Mouse (Mus musculus): ENCODE results near the gene Prkd2. TPM values are rescaled to one million over a fixed set of nuclear protein-coding genes. Genes with fewer than 3 reads are reported as not detected.
A peak's percentile ranks its signal among the peaks of the same experiment; 100 is the strongest.

The Prkd2 gene
- polyA plus RNA-seq, 1 experiment from 2014 or later: 11.2 TPM

GRCm38 (mm10) chr7:16876608-16877007, 33.9 kb downstream of the Prkd2 start:
- Histone ChIP-seq H3K4me2 (ENCODE audit: low read length) (peak overlapping the region; percentile 84), H3K27me3 (ENCODE audit: control insufficient read depth, insufficient read depth, low read length) (no peaks in the 10 kb centered on the region), H3K4me3 (ENCODE audit: control insufficient read depth in 1 of 2, insufficient read depth in 1 of 2, low read depth in 1 of 2, low read length in 2 of 2) (peak overlapping the region; percentile 86), H3K4me1 (ENCODE audit: control insufficient read depth in 2 of 2, insufficient read depth in 2 of 2, low read length in 2 of 2) (peaks cover 19 to 38% of the 10 kb centered on the region in 2 experiments), H3K9me3 (ENCODE audit: control insufficient read depth, low read length) (no peaks in the 10 kb centered on the region), H3K9ac (ENCODE audit: low read length) (peak overlapping the region; percentile 97), H3K36me3 (ENCODE audit: control insufficient read depth, insufficient read depth, low read length) (peaks cover 28% of the 10 kb centered on the region), H3K27ac (replicated peaks in 1 of 2; ENCODE audit: control insufficient read depth in 1 of 2, insufficient read depth in 1 of 2, low read depth in 2 of 2, low read length in 2 of 2) (peak overlapping the region; percentile 91 to 92)
- 1% methylated on average over 13 of the region's 13 CpGs for WGBS
- ATAC-seq (ENCODE audit: insufficient number of reproducible peaks, insufficient read depth, low FRiP score, low read depth): no peak

GRCm38 (mm10) chr7:16877717-16878116, 35.0 kb downstream of the Prkd2 start:
- Histone ChIP-seq H3K36me3 (ENCODE audit: control insufficient read depth, insufficient read depth, low read length) (peaks cover 34% of the 10 kb centered on the region), H3K4me3 (ENCODE audit: control insufficient read depth in 1 of 2, insufficient read depth in 1 of 2, low read depth in 1 of 2, low read length in 2 of 2) (no peak overlapping the region), H3K4me1 (ENCODE audit: control insufficient read depth in 2 of 2, insufficient read depth in 2 of 2, low read length in 2 of 2) (peaks cover 21 to 47% of the 10 kb centered on the region in 2 experiments), H3K27ac (replicated peaks in 1 of 2; ENCODE audit: control insufficient read depth in 1 of 2, insufficient read depth in 1 of 2, low read depth in 2 of 2, low read length in 2 of 2) (no peak overlapping the region; a peak in 1 of 4 replicates), H3K27me3 (ENCODE audit: control insufficient read depth, insufficient read depth, low read length) (no peaks in the 10 kb centered on the region), H3K4me2 (ENCODE audit: low read length) (no peak overlapping the region), H3K9ac (ENCODE audit: low read length) (no peak overlapping the region), H3K9me3 (ENCODE audit: control insufficient read depth, low read length) (no peaks in the 10 kb centered on the region)
- WGBS: 79% methylated on average over 3 of the region's 3 CpGs
- no peak for ATAC-seq (ENCODE audit: insufficient number of reproducible peaks, insufficient read depth, low FRiP score, low read depth)

DNA sequence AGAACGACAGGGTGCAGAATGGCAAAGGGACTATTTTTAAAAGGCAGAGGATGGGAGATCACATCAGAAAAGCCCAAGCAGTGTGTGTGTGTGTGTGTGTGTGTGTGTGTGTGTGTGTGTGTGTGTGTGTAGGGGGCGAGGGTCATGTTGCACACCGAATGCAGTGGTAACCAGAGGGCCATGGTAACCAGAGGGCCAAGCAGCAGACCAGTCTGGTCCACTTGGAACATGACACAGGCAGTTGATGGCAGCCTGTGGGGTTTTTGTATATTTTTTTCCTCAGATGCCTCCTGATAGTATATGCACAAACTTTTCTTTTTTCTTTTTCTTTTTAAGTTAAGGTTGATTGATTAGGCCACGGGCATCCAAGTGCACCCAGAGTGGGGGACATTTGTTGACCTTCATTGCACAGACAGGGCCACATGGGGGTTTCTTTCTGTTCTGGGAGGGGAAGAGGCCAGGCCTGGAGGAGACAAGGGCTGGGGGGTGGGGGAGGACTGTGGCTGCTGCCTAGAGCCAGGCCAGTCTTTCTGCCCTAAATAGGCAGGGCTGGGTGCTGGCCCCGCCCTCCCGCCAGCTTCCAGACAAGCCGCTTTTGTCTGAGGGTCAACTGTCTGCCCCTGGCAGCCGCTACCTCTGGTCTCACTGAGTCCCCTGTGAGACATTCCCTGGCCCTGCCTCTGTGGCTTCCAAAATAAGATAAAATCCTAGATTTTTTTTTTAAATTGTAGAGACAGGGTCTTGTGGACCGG, 37.3 kb downstream of the Prkd2 start:
- H3K36me3 ChIP-seq (ENCODE audit: control insufficient read depth, insufficient read depth, low read length): peaks cover 54% of the 10 kb centered on the region
- 20% methylated on average over 9 of the region's 9 CpGs for WGBS
- peak overlapping the region; percentile 68 for H3K9ac ChIP-seq (ENCODE audit: low read length)
- peak overlapping the region; percentile 41 for H3K4me2 ChIP-seq (ENCODE audit: low read length)
- peaks cover 26 to 50% of the 10 kb centered on the region in 2 experiments for H3K4me1 ChIP-seq (ENCODE audit: control insufficient read depth in 2 of 2, insufficient read depth in 2 of 2, low read length in 2 of 2)
- H3K27ac ChIP-seq (replicated peaks in 1 of 2; ENCODE audit: control insufficient read depth in 1 of 2, insufficient read depth in 1 of 2, low read depth in 2 of 2, low read length in 2 of 2): peak overlapping the region; percentile 96 to 99
- peak; percentile 70 for ATAC-seq (ENCODE audit: insufficient number of reproducible peaks, insufficient read depth, low FRiP score, low read depth)
- no peak overlapping the region for H3K4me3 ChIP-seq (ENCODE audit: control insufficient read depth in 1 of 2, insufficient read depth in 1 of 2, low read depth in 1 of 2, low read length in 2 of 2)
- peaks cover 1% of the 10 kb centered on the region; the same call in 1 of the 2 replicates for H3K9me3 ChIP-seq (ENCODE audit: control insufficient read depth, low read length)
- no peaks in the 10 kb centered on the region for H3K27me3 ChIP-seq (ENCODE audit: control insufficient read depth, insufficient read depth, low read length)

- no peaks in the 10 kb centered on the region for H3K27me3 ChIP-seq (ENCODE audit: control insufficient read depth, insufficient read depth, low read length)
- H3K4me1 ChIP-seq (ENCODE audit: control insufficient read depth in 2 of 2, insufficient read depth in 2 of 2, low read length in 2 of 2): peaks cover 26 to 50% of the 10 kb centered on the region in 2 experiments
- peak overlapping the region; percentile 96 to 97 for H3K27ac ChIP-seq (replicated peaks in 1 of 2; ENCODE audit: control insufficient read depth in 1 of 2, insufficient read depth in 1 of 2, low read depth in 2 of 2, low read length in 2 of 2)
- H3K36me3 ChIP-seq (ENCODE audit: control insufficient read depth, insufficient read depth, low read length): peaks cover 61% of the 10 kb centered on the region
- peak overlapping the region; percentile 41 for H3K4me2 ChIP-seq (ENCODE audit: low read length)
- WGBS: 16% methylated on average over 5 of the region's 5 CpGs
- H3K4me3 ChIP-seq (ENCODE audit: control insufficient read depth in 1 of 2, insufficient read depth in 1 of 2, low read depth in 1 of 2, low read length in 2 of 2): no peak overlapping the region
- ATAC-seq (ENCODE audit: insufficient number of reproducible peaks, insufficient read depth, low FRiP score, low read depth): no peak
- H3K9ac ChIP-seq (ENCODE audit: low read length): peak overlapping the region; percentile 68
- peaks cover 8% of the 10 kb centered on the region for H3K9me3 ChIP-seq (ENCODE audit: control insufficient read depth, low read length)
Measured at GRCm38 (mm10) chr7:16880615-16881014, 37.9 kb downstream of the Prkd2 start.

DNA sequence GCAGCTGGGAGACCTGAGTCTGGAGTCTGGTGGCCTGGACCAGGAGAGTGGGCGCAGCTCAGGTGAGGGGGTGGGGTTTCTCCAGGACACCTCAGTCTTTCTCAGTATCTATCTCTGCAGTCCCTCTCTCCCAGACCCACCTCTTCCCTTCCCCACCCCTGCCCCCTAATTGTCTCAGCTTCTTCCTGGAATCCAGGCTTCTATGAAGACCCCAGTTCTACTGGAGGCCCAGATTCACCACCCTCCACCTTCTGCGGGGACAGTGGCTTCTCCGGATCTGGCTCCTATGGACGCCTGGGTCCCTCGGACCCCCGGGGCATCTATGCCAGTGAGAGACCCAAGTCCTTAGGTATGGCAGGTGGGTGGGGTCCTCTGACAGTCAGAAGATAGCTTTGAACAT, 40.5 kb downstream of the Prkd2 start:
- Histone ChIP-seq H3K9ac (ENCODE audit: low read length) (no peak overlapping the region; the same call in 1 of the 2 replicates), H3K36me3 (ENCODE audit: control insufficient read depth, insufficient read depth, low read length) (peaks cover 84% of the 10 kb centered on the region), H3K4me1 (ENCODE audit: control insufficient read depth in 2 of 2, insufficient read depth in 2 of 2, low read length in 2 of 2) (peaks cover 20 to 41% of the 10 kb centered on the region in 2 experiments), H3K27ac (replicated peaks in 1 of 2; ENCODE audit: control insufficient read depth in 1 of 2, insufficient read depth in 1 of 2, low read depth in 2 of 2, low read length in 2 of 2) (peak overlapping the region; percentile 43 to 96; a peak in 3 of 4 replicates), H3K4me2 (ENCODE audit: low read length) (peak overlapping the region; percentile 27), H3K4me3 (ENCODE audit: control insufficient read depth in 1 of 2, insufficient read depth in 1 of 2, low read depth in 1 of 2, low read length in 2 of 2) (no peak overlapping the region), H3K9me3 (ENCODE audit: control insufficient read depth, low read length) (peaks cover 18% of the 10 kb centered on the region), H3K27me3 (ENCODE audit: control insufficient read depth, insufficient read depth, low read length) (no peaks in the 10 kb centered on the region)
- WGBS: 79% methylated on average over 6 of the region's 6 CpGs
- ATAC-seq (ENCODE audit: insufficient number of reproducible peaks, insufficient read depth, low FRiP score, low read depth): no peak

GRCm38 (mm10) chr7:16884334-16884733, 41.6 kb downstream of the Prkd2 start:
- no peak for ATAC-seq (ENCODE audit: insufficient number of reproducible peaks, insufficient read depth, low FRiP score, low read depth)
- Histone ChIP-seq H3K9ac (ENCODE audit: low read length) (no peak overlapping the region), H3K36me3 (ENCODE audit: control insufficient read depth, insufficient read depth, low read length) (peaks cover 81% of the 10 kb centered on the region), H3K4me2 (ENCODE audit: low read length) (no peak overlapping the region), H3K4me1 (ENCODE audit: control insufficient read depth in 2 of 2, insufficient read depth in 2 of 2, low read length in 2 of 2) (peaks cover 20 to 33% of the 10 kb centered on the region in 2 experiments), H3K27me3 (ENCODE audit: control insufficient read depth, insufficient read depth, low read length) (no peaks in the 10 kb centered on the region), H3K27ac (replicated peaks in 1 of 2; ENCODE audit: control insufficient read depth in 1 of 2, insufficient read depth in 1 of 2, low read depth in 2 of 2, low read length in 2 of 2) (no peak overlapping the region), H3K4me3 (ENCODE audit: control insufficient read depth in 1 of 2, insufficient read depth in 1 of 2, low read depth in 1 of 2, low read length in 2 of 2) (no peak overlapping the region), H3K9me3 (ENCODE audit: control insufficient read depth, low read length) (peaks cover 18% of the 10 kb centered on the region)
- WGBS: 84% methylated on average over 3 of the region's 4 CpGs

DNA sequence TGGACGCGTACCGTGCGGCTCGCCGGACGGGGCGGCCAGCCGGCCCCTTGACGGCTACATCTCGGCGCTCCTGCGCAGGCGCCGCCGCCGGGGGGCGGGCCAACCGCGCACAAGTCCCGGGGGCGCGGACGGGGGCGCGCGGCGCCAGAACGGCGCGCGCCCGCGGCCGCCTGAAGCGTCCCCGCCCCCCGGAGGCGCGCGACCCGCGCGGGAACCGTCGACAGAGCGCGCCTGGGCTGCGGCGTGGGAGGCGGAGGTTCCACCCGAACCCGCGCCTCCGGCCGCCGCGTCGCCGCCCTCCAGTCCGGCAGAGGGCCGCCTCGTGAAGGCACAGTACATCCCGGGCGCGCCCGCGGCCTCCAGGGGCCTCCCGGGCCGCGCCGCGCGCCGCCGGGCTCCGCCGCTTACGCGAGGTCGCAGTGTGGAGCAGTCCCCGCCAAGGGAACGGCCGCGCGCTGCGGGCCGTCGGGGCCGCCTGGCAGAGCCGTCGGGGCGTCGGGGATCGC, 42.6 kb downstream of the Prkd2 start:
- peaks cover 78% of the 10 kb centered on the region for H3K36me3 ChIP-seq (ENCODE audit: control insufficient read depth, insufficient read depth, low read length)
- H3K27ac ChIP-seq (replicated peaks in 1 of 2; ENCODE audit: control insufficient read depth in 1 of 2, insufficient read depth in 1 of 2, low read depth in 2 of 2, low read length in 2 of 2): no peak overlapping the region
- peaks cover 17 to 28% of the 10 kb centered on the region in 2 experiments for H3K4me1 ChIP-seq (ENCODE audit: control insufficient read depth in 2 of 2, insufficient read depth in 2 of 2, low read length in 2 of 2)
- H3K27me3 ChIP-seq (ENCODE audit: control insufficient read depth, insufficient read depth, low read length): no peaks in the 10 kb centered on the region
- peaks cover 18% of the 10 kb centered on the region for H3K9me3 ChIP-seq (ENCODE audit: control insufficient read depth, low read length)
- WGBS: 18% methylated on average over 93 of the region's 95 CpGs
- peak overlapping the region; percentile 46 for H3K9ac ChIP-seq (ENCODE audit: low read length)
- no peak for ATAC-seq (ENCODE audit: insufficient number of reproducible peaks, insufficient read depth, low FRiP score, low read depth)
- peak overlapping the region; percentile 11 to 28 for H3K4me3 ChIP-seq (ENCODE audit: control insufficient read depth in 1 of 2, insufficient read depth in 1 of 2, low read depth in 1 of 2, low read length in 2 of 2)
- H3K4me2 ChIP-seq (ENCODE audit: low read length): peak overlapping the region; percentile 46

All from heart, embryonic 14.5 days (tissue).